Mouse (Mus musculus) left cerebral cortex, postnatal 4 days (tissue): Measurements from ENCODE around the gene Dact2. TPM values are rescaled to one million over a fixed set of nuclear protein-coding genes. Genes with fewer than 3 reads are reported as not detected.

ENCODE experiments used
- DNase-seq: peaks from one replicate; pipeline ENCODE4 v3.0.0-alpha.2; 2022
- intact Hi-C: fragments of 180-260 bp; cut with DNase I; formaldehyde crosslinking; loops from one replicate; pipeline ENCODE4 v1.15.1; 2025
- total RNA-seq, 2 experiments: library from RNA; stranded (reverse); gene quantifications; 2 replicates each; pipeline ENCODE4 v1.2.3; 2021

Gene Dact2
- total RNA-seq, result 10 to 100 TPM in 1 of 2 experiments, 1 to 10 TPM in 1; 9.4 to 13.1 TPM

DNA sequence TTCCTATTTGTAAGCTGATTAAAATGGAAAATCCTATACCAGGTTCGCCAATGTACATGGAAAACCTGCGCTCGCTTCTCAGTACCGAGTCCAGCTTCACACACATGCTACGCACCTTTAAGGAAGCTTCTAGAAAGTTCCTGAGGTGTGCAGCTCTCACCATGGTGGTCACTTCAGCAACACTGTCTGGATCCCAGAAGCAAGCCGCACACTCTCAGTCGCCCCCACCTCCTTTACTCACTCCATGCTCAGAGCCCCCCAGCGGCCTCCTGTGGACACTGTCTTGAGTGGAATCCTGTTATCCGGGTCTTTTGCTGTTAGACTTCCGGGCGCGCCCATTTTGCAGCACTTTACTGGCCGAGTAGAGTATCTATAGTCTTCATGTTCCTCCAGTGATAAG, at the start of gene Dact2:
TSS of gene Dact2 (minus strand) at position 244 of the 400 bp plus-strand sequence.
- no peak for DNase-seq
- intact Hi-C loops, result loop anchor here (5.0 kb wide), 1 partner anchor 87 kb away; no protein-coding TSS in a partner anchor

- intact Hi-C loops, result no loop called here
- no peak for DNase-seq
These were observed 48.4 kb upstream of the Dact2 start for GRCm38 (mm10) chr17:14252456-14252855.

GRCm38 (mm10) chr17:14250401-14250800, 46.3 kb upstream of the Dact2 start:
- intact Hi-C loops, result no loop called here
- no peak for DNase-seq

DNA sequence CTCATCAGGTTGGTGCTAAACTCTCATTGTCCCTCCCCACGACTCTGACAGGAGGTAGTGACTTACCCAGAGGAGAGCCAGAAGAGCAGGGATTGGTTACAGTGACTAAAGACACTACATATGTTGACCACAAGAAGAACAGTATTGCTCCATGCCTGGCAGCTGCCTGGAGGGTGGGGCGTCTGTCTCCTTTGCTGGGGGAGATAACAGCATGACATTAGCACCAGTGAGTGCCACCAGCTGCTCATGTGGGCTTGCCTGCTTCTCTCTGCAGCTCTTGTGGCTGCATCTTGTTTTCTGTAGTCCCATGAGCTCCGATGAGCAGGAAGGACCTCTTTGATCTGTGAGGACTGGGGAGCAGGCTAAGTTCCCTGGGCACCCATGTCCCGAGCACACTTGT, 45.5 kb upstream of the Dact2 start:
- peak; percentile 56 for DNase-seq
- intact Hi-C loops, result no loop called here

GRCm38 (mm10) chr17:14247931-14248330, 43.8 kb upstream of the Dact2 start:
- intact Hi-C loops, result no loop called here
- DNase-seq, result peak; percentile 47

DNA sequence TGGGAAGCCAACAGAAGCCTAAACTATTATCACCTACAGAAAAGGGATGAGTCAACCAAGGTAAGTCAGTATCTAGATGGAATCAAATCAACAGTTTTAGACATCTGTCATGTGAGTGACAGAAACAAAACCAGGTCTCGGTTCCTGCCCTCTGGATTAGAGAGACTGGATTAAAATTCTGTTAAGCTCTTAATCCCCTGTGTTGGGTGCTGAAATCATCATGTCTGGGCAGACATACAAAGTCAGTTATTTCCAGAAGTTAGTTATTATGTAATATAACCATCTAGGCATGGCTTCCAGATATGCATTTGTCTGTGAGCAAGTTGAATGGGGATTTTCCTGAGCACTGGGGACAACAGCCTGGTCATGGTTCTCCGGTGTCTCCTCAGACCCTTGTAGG, 42.2 kb upstream of the Dact2 start:
- DNase-seq, result no peak
- intact Hi-C loops, result no loop called here

- intact Hi-C loops, result no loop called here
These were observed 40.3 kb upstream of the Dact2 start for GRCm38 (mm10) chr17:14244195-14244965.

GRCm38 (mm10) chr17:14242634-14243033, 38.5 kb upstream of the Dact2 start:
- intact Hi-C loops, result no loop called here
- DNase-seq, result no peak

More at GRCm38 (mm10) chr17:14244195-14244965, 40.3 kb upstream of the Dact2 start:
- peak; percentile 91 for DNase-seq

GRCm38 (mm10) chr17:14239960-14240359, 35.9 kb upstream of the Dact2 start:
- intact Hi-C loops, result no loop called here
- no peak for DNase-seq

- intact Hi-C loops, result no loop called here
These were observed 33.0 kb upstream of the Dact2 start for GRCm38 (mm10) chr17:14237134-14237533.

DNA sequence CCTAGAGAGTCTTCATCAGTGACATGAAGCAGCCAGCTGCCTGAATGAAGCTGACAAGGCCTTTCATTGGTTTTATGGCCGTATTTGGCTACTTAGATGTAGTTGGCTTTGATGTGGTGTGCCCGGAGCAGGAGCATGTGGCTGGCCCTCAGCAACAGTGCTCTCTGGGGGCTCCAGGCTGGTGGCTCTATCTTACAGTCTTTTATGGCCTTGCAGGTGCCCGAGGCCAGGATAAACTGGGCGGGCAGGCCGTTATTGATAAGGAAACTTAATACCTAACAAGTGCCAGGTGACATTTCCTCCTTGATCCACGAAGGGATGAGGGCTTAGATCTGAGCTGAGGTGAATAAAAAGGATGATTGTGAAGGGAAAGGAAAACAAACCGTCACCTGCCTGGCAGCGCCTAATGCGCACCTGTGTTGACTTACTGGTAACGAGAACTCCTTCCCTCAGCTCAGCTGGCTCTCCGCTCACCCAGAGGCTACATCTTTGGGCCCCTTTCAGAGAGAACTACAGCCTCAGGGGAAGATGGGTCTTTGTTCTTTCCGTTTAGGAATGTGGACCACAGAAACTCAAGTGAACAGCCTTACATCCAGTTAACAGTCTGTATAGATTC, 30.8 kb upstream of the Dact2 start:
- intact Hi-C loops, result loop anchor here (5.0 kb wide), 1 partner anchor 287 kb away; no protein-coding TSS in a partner anchor
- no peak for DNase-seq

More at GRCm38 (mm10) chr17:14237134-14237533, 33.0 kb upstream of the Dact2 start:
- DNase-seq, result no peak

GRCm38 (mm10) chr17:14233658-14234057, 29.6 kb upstream of the Dact2 start:
- intact Hi-C loops, result loop anchor here (5.0 kb wide), 1 partner anchor 289 kb away; no protein-coding TSS in a partner anchor
- DNase-seq, result no peak

DNA sequence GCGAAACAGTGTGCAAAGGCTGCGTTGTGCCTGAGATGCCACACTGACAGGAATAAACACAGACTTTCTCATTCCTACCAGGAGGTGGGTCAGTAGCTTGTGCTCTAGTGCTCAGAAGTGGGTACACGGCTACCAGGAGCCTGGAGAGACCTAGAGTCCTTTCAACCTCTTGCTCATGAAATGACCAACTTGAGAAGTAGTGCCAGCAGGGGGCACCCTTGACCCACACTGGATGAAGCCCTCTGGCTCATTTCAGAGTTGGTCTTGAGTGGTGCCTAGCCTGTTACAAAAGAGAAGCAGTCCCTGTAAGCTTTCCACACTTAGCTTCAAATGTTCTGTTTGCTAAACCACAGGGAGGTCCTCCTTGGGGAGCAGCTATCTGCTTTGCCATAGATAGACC, 28.5 kb upstream of the Dact2 start:
- intact Hi-C loops, result loop anchor here (5.0 kb wide), 1 partner anchor 290 kb away; no protein-coding TSS in a partner anchor
- peak; percentile 90 for DNase-seq

DNA sequence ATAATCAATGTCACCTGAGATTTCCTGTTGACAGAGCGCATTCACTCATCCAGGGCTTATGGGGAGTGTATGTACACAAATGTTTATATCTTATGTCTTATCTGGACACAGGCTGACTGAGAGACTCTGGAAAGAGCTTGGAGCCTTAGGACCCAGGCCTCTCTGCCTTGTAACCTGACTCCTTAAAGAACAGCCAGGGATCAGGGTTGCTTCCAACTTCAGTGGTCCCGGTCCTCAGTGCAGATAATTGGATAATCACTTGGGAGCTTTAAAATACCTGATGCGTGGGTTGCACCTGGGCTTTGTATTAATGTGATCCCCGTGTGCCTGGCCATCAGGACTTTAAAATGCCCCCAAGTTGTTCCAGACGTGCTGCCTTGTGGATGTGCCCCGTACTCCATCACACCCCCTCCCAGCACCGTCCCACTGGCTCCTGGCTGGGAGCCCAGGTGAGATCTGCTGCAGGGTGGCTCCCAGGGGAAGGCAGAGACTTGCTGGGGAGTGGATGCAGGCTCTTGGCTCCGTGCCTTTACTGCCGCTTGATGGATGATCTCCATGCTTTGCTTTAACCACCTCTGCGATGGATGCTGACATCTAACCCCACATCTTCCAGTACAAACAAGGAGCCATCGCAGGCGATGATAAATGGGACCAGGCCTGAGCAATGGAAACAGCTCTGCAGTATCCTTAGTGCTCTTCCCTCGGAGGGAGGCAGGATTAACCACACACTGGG, 26.8 kb upstream of the Dact2 start:
- intact Hi-C loops, result loop anchor here (5.0 kb wide), 1 partner anchor 291 kb away; no protein-coding TSS in a partner anchor
- DNase-seq, result peak; percentile 25

- intact Hi-C loops, result no loop called here
These were observed 24.3 kb upstream of the Dact2 start for GRCm38 (mm10) chr17:14228381-14228780.

DNA sequence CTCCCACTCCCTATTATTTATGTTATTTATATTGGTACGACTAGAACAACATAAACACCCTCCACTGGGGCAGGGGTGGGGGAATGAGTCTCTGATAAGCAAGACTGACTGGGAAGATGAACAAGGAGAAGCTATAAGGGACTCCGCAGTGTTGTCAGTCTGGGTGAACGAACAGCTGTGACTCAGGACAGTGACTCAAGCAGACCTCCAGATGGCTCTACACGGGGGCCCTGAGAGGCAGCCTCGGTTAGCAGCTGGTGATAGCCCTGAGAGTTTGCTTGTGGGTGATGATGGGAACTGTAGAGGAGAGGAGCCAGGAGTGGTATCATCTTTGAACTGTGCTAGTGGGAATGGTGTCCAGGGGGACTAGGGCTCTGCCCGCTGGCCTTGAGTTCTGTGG, 23.5 kb upstream of the Dact2 start:
- DNase-seq, result no peak
- intact Hi-C loops, result no loop called here

More at GRCm38 (mm10) chr17:14228381-14228780, 24.3 kb upstream of the Dact2 start:
- no peak for DNase-seq

DNA sequence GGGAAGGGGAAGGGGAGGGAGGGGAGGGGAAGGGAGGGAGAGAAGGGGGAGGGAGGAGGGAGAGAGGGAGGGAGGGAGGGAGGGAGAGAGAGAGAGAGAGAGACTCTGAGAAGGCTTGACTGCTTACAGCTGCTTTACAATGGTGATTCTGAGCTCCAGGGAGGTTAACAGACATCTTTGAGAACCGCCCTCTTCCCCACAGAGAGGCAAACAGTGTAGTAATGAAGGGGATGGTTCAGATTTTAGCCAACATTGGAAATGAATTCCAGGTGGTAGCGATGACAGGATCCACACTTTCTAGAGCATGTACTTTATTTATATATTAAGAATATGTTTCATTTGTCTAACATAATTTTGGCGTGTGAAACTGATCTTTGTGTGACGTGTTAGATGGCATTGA, 22.7 kb upstream of the Dact2 start:
- intact Hi-C loops, result no loop called here
- no peak for DNase-seq

- no peak for DNase-seq
- intact Hi-C loops, result no loop called here
These were observed 22.0 kb upstream of the Dact2 start for GRCm38 (mm10) chr17:14225982-14226652.

DNA sequence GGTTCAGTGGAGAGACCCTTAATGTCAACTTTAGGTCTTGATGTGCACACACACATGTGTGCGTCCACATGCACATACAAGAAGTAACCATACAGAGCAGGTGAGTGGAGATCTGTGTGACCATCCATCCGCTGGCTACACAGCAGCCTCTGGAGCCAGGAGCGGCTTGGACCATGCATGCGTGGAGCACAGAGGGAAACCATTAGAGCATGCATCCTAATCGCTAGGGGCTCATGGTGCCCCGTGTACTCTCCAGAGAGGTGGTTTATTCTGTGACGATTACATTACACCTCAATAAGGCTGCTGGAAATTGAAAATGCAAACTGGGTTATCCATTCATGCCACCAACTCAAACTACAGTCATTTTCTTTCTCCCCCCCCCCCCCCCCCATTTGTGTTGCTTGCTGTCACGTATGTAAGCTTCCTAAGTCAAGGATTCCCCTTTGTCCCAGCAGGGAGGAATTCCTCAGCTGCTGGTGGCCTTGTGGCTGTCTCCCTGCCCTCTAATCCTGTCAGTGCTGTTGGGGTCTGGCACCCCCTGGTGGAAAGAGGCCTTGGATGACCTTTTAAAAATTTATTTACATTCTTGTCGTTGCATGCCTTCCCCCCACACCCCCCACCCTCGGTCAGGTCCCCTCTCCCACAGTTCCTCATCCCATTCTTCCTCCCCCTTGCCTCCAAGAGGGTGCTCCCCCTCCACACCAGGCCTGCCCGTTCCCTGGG, 17.9 kb upstream of the Dact2 start:
- intact Hi-C loops, result no loop called here
- DNase-seq, result peak; percentile 22
